Mouse (Mus musculus) layer of hippocampus, postnatal 36 days (tissue): ENCODE measurements around the gene Bcor. TPM values are rescaled to one million over a fixed set of nuclear protein-coding genes. Genes with fewer than 3 reads are reported as not detected.

Experiments
- DNase-seq, 2 experiments: peaks; one replicate each; pipeline ENCODE4 v3.0.0; 2022
- total RNA-seq, 2 experiments: library from RNA; stranded (reverse); gene quantifications; 2 replicates each; pipeline ENCODE4 v1.2.3; 2021

The Bcor gene
- total RNA-seq, 2 experiments from 2014 or later: 16.9 to 19.3 TPM

DNA sequence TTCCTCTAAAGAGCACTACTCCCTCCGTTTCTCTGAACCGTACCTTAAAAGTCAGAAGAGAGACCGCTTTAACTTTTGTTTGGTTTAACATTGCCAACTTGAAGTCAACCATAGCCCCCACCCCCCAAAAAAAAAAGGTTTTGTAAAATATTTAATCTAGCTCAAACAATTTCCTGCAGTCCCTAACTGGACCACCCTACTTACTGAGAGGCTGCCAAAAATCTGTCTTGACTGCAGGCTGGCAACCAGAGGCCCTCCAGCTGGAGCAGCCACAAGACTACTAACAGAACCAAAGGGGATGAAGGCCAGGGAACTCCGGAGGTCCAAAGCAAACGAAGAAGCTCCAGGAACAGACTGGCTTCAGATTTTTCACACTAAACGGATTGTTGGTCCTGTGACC, 156.2 kb downstream of the Bcor start:
- no peak for DNase-seq

GRCm38 (mm10) chrX:12003539-12003938, 156.6 kb downstream of the Bcor start:
- no peak for DNase-seq

DNA sequence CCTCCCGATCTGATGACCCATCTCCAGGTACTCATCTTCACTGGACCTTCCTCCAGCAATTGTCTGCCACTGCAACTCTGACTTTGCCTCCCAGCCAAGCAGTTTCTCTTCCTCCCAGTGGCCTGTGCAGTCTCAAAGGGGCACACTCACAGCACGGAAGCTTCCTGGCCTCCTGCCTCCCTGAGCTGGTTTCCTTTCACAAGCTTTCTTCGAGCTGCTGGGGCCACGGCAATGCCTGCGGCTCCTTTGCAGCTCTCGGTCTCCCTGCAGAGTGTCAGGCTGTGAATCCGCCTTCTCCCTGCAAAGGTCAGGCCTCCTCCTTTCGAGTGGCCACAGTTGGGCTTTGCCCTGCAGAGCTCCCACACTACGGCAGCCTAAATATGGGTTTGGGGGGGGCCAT, 157.0 kb downstream of the Bcor start:
- no peak for DNase-seq

GRCm38 (mm10) chrX:12002596-12002995, 157.6 kb downstream of the Bcor start:
- no peak for DNase-seq

DNA sequence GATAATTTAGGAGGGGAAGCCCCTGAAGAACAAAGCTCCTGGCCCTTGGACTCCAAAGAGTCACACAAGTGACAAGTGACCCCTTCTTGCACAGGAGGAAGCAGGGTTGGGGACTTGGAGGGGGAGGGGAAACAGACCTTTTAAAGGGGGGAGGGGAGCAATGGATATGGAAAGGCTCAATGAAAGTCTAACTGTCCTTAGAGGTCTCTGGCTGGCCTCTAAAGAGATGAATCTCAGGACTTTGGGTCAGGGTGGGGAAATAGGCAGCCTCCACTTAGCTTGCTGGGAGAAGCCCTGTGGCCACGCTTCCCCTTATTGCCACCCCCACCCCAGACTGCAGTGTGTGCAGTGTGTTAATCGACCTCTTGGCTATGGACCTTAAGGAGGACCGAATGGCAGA, 158.2 kb downstream of the Bcor start:
- no peak for DNase-seq

DNA sequence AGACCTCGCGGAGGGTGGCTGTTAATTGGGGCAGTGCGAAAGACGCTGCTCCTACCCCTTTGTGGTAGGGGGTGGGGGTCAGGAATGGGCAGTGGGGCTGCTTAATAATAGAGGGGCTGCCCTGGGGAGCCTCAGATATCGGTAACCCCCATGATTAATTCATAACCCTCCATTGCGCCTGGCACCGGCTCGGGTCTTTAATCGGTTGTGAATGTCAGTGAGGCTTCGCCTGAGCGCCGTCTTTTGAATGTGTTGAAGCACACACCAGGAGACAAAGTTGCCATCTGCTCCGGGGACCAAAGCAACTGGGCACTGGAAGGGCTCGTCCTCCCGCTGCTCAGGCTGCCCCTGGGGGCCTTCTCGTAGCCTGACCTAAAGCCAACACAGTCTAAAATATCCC, 158.8 kb downstream of the Bcor start:
- no peak for DNase-seq

GRCm38 (mm10) chrX:12000620-12001019, 159.5 kb downstream of the Bcor start:
- DNase-seq: no peak

DNA sequence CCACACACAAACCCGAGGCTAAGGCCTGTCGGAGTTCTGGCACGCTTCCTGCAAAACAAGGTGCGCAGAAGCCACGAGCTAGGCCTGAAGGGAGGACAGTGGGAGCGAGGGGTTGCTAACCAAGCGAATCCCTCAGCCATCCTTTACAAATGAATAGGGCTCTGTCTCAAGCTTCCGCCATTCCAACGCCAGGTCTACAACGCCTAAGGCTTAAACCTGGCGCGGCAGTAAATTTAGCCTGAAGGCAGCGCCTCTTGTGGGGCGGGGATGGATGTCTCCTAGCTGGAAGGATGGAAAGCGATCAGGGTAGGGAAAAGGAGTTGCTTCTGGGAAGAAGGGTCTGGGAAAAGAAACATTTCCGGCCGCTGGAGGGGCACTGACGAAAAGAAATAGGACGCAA, 160.2 kb downstream of the Bcor start:
- DNase-seq: no peak

DNA sequence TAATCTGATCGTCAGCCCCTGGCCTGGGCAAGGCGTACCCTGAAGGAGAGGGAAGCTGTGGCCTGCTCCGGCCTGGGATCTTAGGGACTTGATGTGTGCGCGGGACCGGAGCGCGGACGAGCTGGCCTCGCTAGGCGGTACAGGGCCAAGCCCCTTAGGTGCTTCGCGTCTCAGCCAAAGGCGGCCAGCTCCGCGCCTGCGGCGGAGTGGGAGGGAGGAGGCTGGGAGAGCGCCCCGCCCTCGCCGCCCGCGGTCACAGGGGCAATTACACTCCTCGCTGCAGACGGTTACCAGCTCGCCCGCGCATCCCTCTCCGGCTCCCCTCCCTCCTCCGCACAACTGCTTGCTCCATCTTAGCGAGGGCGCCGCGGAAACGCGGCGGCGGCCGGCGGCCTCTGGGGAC, 161.2 kb downstream of the Bcor start:
- DNase-seq: peak; percentile 31 to 32

- no peak for DNase-seq
These were observed 163.3 kb downstream of the Bcor start for GRCm38 (mm10) chrX:11996891-11997290.

DNA sequence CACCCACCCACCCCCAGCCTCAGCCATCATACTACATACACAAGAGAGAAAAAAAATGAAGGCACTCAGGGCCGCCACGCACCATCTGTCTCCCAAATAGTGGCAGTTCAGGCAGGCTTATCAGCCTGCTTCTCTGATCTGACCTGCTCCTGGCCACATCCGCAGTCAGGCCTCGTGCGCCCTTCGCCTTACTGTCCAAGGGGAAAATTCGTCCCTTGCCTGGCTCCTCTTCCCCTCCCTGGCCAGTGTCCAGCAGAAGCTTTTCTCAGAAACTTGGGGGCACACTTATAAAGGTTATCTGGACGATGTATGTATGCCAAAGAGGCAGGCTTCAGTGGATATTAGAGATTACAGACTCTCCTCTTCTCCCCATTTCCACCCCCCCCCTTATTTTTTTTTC, 163.7 kb downstream of the Bcor start:
- DNase-seq: no peak

DNA sequence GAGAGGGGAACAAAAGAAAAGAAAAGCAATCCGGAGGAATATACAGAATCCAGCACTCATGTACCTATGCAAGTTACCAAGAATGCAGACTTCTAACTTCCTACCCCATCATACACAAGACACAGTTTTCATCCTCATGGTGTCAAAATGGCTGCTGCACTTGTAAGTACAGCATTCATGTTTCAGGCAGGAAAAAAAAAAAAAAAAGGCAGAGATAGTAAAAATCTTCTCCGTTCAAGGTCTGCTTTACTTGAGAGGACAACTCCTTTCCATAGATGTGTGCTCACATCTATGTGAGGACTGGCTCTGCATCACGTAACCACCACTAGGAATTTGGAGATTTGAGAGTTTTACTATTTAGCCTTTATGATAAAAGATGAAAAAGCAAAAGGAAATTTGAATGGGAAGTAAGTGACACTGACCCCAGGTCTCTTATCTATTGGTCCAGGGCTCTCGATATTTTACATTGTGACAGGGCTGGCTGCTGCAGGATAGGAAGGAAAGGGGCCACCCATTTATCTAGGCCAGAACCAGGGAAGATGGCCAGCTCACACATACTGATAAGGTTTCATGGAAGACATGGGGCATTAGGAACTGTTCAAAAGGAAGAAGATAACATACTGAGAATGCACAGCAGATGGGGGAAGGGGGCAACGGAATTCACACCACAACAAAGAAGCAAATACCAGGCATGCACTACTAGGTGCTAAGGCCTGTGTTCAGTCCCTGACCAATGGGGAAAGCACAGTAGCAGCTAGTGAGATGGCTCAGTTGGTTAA, 166.3 kb downstream of the Bcor start:
- no peak for DNase-seq

DNA sequence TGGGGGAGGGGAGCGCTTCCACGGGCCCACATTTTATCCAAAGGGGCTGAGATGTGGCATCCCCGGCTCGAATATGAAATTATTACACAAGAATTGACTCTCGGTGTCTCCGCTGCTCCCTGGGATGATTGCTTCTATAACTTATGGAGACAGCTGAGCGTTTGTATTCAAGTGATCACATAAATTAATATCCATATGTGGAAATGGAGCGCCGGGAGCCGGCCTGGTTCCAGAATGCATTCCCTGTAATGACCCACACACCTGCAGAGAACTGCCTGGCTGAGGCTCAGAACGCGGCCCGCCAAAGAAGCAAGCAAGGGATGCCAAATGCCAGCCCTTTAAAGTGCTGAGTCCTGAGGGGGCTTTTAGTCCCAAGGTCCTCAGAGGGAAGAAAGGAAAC, 170.7 kb downstream of the Bcor start:
- no peak for DNase-seq

DNA sequence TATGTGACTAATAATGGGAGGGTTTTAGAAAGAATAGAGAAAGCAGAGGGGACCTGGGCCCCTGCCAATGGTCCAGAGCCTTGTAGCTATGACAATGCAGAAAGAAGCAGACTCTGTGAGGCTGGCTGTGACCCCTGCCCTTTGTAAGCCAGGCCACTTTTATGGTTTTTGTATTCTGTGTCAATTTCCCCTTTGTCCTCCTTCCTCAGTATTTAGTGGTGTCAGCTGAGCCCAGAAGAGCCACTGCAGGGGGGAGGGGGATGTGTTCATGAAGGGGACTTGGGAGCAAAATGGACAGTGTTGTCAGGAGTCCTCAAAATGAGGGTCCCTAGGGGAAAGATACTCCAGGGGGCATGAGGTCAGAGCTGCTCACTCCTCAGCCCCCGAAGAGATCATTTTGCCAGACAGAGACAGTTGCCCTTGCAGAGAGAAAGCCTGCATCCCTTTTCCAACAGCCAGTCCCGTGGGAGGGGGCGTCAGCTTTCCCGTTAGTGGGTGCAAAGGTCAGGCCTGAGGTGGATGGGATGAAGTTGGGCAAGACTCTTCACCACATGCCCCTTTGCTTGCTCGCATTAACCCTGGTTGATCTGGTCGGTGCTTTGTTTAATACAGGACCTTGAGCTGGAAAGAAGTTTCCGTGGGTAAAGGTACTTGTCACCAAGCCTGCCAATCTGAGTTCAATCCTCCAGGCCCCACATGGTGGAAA, 171.8 kb downstream of the Bcor start:
- no peak for DNase-seq

DNA sequence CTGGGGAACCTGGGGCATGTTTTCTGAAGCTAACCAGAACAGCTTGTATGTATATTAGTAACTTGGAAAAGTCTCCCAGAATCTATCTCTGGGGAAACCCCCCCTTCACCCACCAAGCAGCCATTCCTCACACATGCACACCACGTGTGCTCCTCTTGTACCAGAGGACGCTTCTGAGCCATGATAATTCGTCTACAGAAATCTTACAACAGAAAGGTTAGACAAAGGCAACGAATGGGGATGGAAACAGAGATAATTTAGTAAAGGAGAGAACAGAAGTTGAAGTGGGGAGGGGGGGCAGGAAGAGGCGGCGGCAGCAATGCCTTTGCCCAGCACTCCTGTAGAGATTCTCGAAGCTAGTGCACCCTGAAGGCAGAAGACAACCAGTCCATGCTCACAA, 172.6 kb downstream of the Bcor start:
- DNase-seq: no peak
